9 mouse cellular contexts compared by ENCODE assay signal in the genomic region with DNA sequence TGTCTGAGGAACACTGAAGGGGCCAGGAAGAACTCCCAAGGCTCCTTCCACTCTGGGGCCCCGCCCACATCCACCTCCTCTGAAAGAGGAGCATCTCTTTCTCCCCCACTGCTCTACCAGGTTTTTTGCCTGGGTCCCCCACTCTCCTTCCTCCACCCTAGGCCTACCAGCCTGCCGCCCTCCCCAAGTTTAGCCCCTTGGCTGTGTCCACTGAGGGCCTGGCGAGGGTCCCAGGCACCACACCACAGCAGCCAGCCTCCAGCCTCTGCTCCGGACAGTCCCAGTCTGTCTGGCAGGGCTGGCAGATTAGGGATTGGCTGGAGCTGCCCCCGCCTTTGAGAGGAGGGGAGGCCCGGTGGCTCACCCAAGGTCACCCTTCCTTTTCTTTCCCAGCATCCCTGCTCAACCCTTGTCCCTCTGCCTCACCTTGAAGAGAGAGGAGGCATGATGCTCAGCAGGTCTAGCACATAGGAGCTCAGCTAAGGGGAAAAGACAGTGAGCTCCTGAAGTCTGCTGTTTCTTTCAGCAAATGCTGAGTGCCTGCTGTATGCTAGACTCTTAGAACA. TPM values are rescaled to one million over a fixed set of nuclear protein-coding genes. Genes with fewer than 3 reads are reported as not detected.
DNase-seq lines count a peak whose midpoint lies in the region; ATAC-seq and TF ChIP-seq lines count a peak whose summit lies in the region.
"Had no signal": no experiment of that assay in that cellular context is flagged by ENCODE, and none has a peak within 500 bp of the region (broad histone marks: within the 10 kb centered on the region; RNA-seq: fewer than 3 reads in every experiment).

No protein-coding gene starts in this region.

- 29% methylated on average over 6 of the region's 6 CpGs for WGBS in intestine, embryonic 16.5 days
- whole genome bisulfite sequencing in midbrain, postnatal 0 days, result 18% methylated on average over 6 of the region's 6 CpGs

- no peaks in the 10 kb centered on the region for H3K36me3 ChIP-seq in intestine, embryonic 16.5 days (ENCODE audit: control insufficient read depth, insufficient read depth, low read length)
- H3K36me3 ChIP-seq in midbrain, postnatal 0 days (ENCODE audit: insufficient read depth, low read length), result no peaks in the 10 kb centered on the region
- H3K36me3 ChIP-seq: liver, embryonic 15.5 days had no signal

- H3K27ac ChIP-seq in cortical plate, adult 2 months (ENCODE audit: insufficient read depth, low read length), result 0 out of 2 replicates have a peak overlapping the region, but pooled peaks have one; percentile 33
- H3K27ac ChIP-seq in intestine, embryonic 16.5 days (ENCODE audit: low read length), result peak overlapping the region; percentile 70
- H3K27ac ChIP-seq in midbrain, postnatal 0 days (ENCODE audit: low read depth, low read length), result peak overlapping the region; percentile 18; the same call in 1 of the 2 replicates
- H3K27ac ChIP-seq: liver, embryonic 15.5 days had no signal

- H3K27me3 ChIP-seq in intestine, embryonic 16.5 days (replicated peaks; ENCODE audit: control insufficient read depth, insufficient read depth, low read length), result no peaks in the 10 kb centered on the region
- no peaks in the 10 kb centered on the region for H3K27me3 ChIP-seq in midbrain, postnatal 0 days (ENCODE audit: insufficient read depth, low read length)

- no peak overlapping the region for H3K4me3 ChIP-seq in cortical plate, adult 2 months (ENCODE audit: insufficient read depth, low read length)
- no peak overlapping the region for H3K4me3 ChIP-seq in intestine, embryonic 16.5 days (ENCODE audit: low read length)
- H3K4me3 ChIP-seq in midbrain, postnatal 0 days (ENCODE audit: low read depth, low read length), result no peak overlapping the region
- H3K4me3 ChIP-seq: liver, embryonic 15.5 days had no signal

- DNase-seq in right cerebral cortex, postnatal 14 days, result peak; percentile 40
- DNase-seq in right cerebral cortex, adult 18-20 months, result no peak
- peak; percentile 61 to 75 for DNase-seq in heart, adult 18-20 months
- DNase-seq in midbrain, postnatal 0 days (ENCODE audit: low spot score), result peak; percentile 64
- DNase-seq in spleen, adult 18-20 months, result no peak
- no peak for DNase-seq in spleen, adult 12 weeks (ENCODE audit: low spot score)

- no peak for TF ChIP-seq CTCF in cortical plate, adult 2 months (IDR thresholded peaks at IDR 0.05; ENCODE audit: extremely low read depth, insufficient read depth, low read length)
- no peak for TF ChIP-seq CTCF in midbrain, postnatal 0 days (IDR thresholded peaks at IDR 0.05)

- TF ChIP-seq POLR2A in cortical plate, adult 2 months (IDR thresholded peaks at IDR 0.05; ENCODE audit: extremely low read depth, insufficient read depth, low read length), result no peak

- H3K9ac ChIP-seq in intestine, embryonic 16.5 days (ENCODE audit: low read depth, low read length), result peak overlapping the region; percentile 23; the same call in 1 of the 2 replicates
- no peak overlapping the region for H3K9ac ChIP-seq in midbrain, postnatal 0 days (replicated peaks; ENCODE audit: low read length, poor library complexity, severe bottlenecking)
- H3K9ac ChIP-seq: liver, embryonic 15.5 days had no signal

- H3K9me3 ChIP-seq in intestine, embryonic 16.5 days (ENCODE audit: control insufficient read depth, low read length), result no peaks in the 10 kb centered on the region
- H3K9me3 ChIP-seq in midbrain, postnatal 0 days (ENCODE audit: low read length), result no peaks in the 10 kb centered on the region
- H3K9me3 ChIP-seq: liver, embryonic 15.5 days had no signal

- no peak overlapping the region for H3K4me2 ChIP-seq in intestine, embryonic 16.5 days (ENCODE audit: low read depth, low read length)
- H3K4me2 ChIP-seq in midbrain, postnatal 0 days (ENCODE audit: low read depth, low read length, poor library complexity, severe bottlenecking), result no peak overlapping the region
- H3K4me2 ChIP-seq: liver, embryonic 15.5 days had no signal

- ATAC-seq in intestine, embryonic 16.5 days, result no peak
- no peak for ATAC-seq in midbrain, postnatal 0 days (ENCODE audit: low FRiP score)

- H3K4me1 ChIP-seq in cortical plate, adult 2 months (ENCODE audit: control insufficient read depth, insufficient read depth, low read length), result no peaks in the 10 kb centered on the region; the same call in 1 of the 2 replicates
- H3K4me1 ChIP-seq in intestine, embryonic 16.5 days (ENCODE audit: control insufficient read depth, insufficient read depth, low read length), result peaks cover 44% of the 10 kb centered on the region
- H3K4me1 ChIP-seq in midbrain, postnatal 0 days (ENCODE audit: insufficient read depth, low read length), result peaks cover 18% of the 10 kb centered on the region

RNA-seq across cellular contexts. Expression of gene Rcor2, which starts 2.3 kb away (rescaled TPM):
- polyA plus RNA-seq in cortical plate, adult 2 months (2012; rRNA removed), result 18.9 and 21.8 TPM in 2 replicates
- total RNA-seq in heart, adult 18-20 months (2021), result 1 to 10 TPM; 4.0 to 6.5 TPM
- 6.5 and 9.0 TPM in 2 replicates for polyA plus RNA-seq in intestine, embryonic 16.5 days (2015; fragmentation: Nextera tagmentation; extraction: Ambion mirVana)
- total RNA-seq in midbrain, postnatal 0 days (2014; rRNA removed), result 40.7 and 53.1 TPM in 2 replicates
- polyA plus RNA-seq in midbrain, postnatal 0 days (2015; fragmentation: Nextera tagmentation; extraction: Ambion mirVana), result 8.9 and 9.7 TPM in 2 replicates

RNA-seq across cellular contexts. Expression of gene Naa40, which starts 23.9 kb away (rescaled TPM):
- 62.4 and 64.7 TPM in 2 replicates for polyA plus RNA-seq in cortical plate, adult 2 months (2012; rRNA removed)
- total RNA-seq in heart, adult 18-20 months (2021), result 10 to 100 TPM; 14.2 to 14.9 TPM
- 48.4 and 51.9 TPM in 2 replicates for polyA plus RNA-seq in intestine, embryonic 16.5 days (2015; fragmentation: Nextera tagmentation; extraction: Ambion mirVana)
- 58.3 and 62.5 TPM in 2 replicates for total RNA-seq in midbrain, postnatal 0 days (2014; rRNA removed)
- polyA plus RNA-seq in midbrain, postnatal 0 days (2015; fragmentation: Nextera tagmentation; extraction: Ambion mirVana), result 45.6 and 46.1 TPM in 2 replicates

RNA-seq across cellular contexts. Expression of gene Cox8a, which starts 47.4 kb away (rescaled TPM):
- polyA plus RNA-seq in cortical plate, adult 2 months (2012; rRNA removed), result 1,448 and 1,495 TPM in 2 replicates
- 100 to 1,000 TPM; 344 to 429 TPM for total RNA-seq in heart, adult 18-20 months (2021)
- 1,467 and 1,508 TPM in 2 replicates for polyA plus RNA-seq in intestine, embryonic 16.5 days (2015; fragmentation: Nextera tagmentation; extraction: Ambion mirVana)
- 1,114 and 1,471 TPM in 2 replicates for total RNA-seq in midbrain, postnatal 0 days (2014; rRNA removed)
- 1,645 and 1,756 TPM in 2 replicates for polyA plus RNA-seq in midbrain, postnatal 0 days (2015; fragmentation: Nextera tagmentation; extraction: Ambion mirVana)

RNA-seq across cellular contexts. Expression of gene Otub1, which starts 58.7 kb away (rescaled TPM):
- 265 TPM in 2 replicates for polyA plus RNA-seq in cortical plate, adult 2 months (2012; rRNA removed)
- total RNA-seq in heart, adult 18-20 months (2021), result 10 to 100 TPM; 73.8 to 78.7 TPM
- 162 and 166 TPM in 2 replicates for polyA plus RNA-seq in intestine, embryonic 16.5 days (2015; fragmentation: Nextera tagmentation; extraction: Ambion mirVana)
- 236 and 242 TPM in 2 replicates for total RNA-seq in midbrain, postnatal 0 days (2014; rRNA removed)
- polyA plus RNA-seq in midbrain, postnatal 0 days (2015; fragmentation: Nextera tagmentation; extraction: Ambion mirVana), result 257 and 277 TPM in 2 replicates

Comparison
In these comparisons a context has a peak if more than half of its experiments do, and no peak if none do; other contexts are left out.
1. DNase-seq: peak in right cerebral cortex, postnatal 14 days (single experiment), heart, adult 18-20 months (2 of 2) and midbrain, postnatal 0 days (single experiment); none in right cerebral cortex, adult 18-20 months (single experiment), spleen, adult 18-20 months (0 of 2) and spleen, adult 12 weeks (single experiment).
2. H3K27ac ChIP-seq: peak in every context shown above with its lines; median percentile 70 in intestine, embryonic 16.5 days; 33 in cortical plate, adult 2 months; 18 in midbrain, postnatal 0 days.